Mouse (Mus musculus): ENCODE data around the gene Rpl7a. TPM values are rescaled to one million over a fixed set of nuclear protein-coding genes. Genes with fewer than 3 reads are reported as not detected.

The Rpl7a gene
- polyA plus RNA-seq, 1 experiment from 2014 or later: 594 TPM

- 72% methylated on average over 1 of the region's 1 CpGs for WGBS
- Histone ChIP-seq H3K4me3 (no peak overlapping the region), H3K4me2 (no peak overlapping the region), H3K27me3 (no peaks in the 10 kb centered on the region), H3K27ac (no peak overlapping the region), H3K9ac (no peak overlapping the region), H3K36me3 (0 out of 2 replicates have a peak, but pooled peaks cover 3% of the 10 kb centered on the region), H3K9me3 (no peaks in the 10 kb centered on the region), H3K4me1 (peaks cover 12% of the 10 kb centered on the region)
- ATAC-seq (ENCODE audit: insufficient number of reproducible peaks, low FRiP score, low TSS enrichment, low read depth): no peak
Observed at GRCm38 (mm10) chr2:26936425-26936824, 25.9 kb downstream of the Rpl7a start.

DNA sequence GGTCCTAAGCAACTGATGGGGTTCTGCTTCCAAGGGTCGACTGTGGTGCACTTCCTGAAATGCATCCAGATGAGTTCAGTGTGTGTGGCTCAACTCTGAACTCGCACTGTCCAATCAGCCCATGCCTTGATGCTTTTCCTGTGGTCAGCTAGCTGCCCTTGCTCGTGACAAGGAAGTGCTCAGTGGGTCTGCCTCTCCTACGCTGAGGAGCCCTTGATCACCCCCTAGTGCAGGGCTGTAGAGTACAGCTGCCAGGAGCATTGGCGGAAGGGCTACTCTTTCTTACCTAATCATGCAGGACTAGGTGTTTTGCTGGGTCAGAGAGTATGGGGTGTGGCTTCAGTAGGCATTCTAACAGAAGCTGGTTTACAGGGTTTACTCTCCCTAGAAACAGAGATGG, 31.0 kb downstream of the Rpl7a start:
- H3K4me3 ChIP-seq: no peak overlapping the region
- H3K36me3 ChIP-seq: no peaks in the 10 kb centered on the region
- 38% methylated on average over 5 of the region's 5 CpGs for WGBS
- H3K27me3 ChIP-seq: no peaks in the 10 kb centered on the region; the same call in 1 of the 2 replicates
- H3K4me2 ChIP-seq: no peak overlapping the region
- no peak overlapping the region for H3K9ac ChIP-seq
- ATAC-seq (ENCODE audit: insufficient number of reproducible peaks, low FRiP score, low TSS enrichment, low read depth): no peak
- no peaks in the 10 kb centered on the region for H3K4me1 ChIP-seq
- no peak overlapping the region for H3K27ac ChIP-seq
- no peaks in the 10 kb centered on the region for H3K9me3 ChIP-seq

DNA sequence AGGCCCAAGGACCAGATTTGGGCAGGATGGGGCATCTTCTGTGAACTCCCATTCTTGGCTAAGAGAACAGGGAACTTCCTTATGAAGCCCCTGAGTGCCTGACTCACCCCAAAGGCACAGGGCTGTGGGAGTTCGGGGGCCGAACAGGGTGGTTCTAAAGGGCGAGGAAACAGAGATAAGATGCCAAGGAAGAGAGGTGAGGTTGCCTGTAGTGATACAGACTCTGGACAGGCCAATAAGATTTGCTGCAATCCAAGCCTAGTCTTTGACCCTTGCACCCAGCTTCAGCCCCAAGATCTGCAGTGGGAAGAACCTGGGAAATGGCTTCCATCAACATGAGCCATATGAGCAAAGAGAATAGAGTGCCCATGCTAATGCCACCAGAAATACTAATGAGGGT, 32.7 kb downstream of the Rpl7a start:
- Histone ChIP-seq H3K27me3 (no peaks in the 10 kb centered on the region; the same call in 1 of the 2 replicates), H3K36me3 (0 out of 2 replicates have a peak, but pooled peaks cover 5% of the 10 kb centered on the region), H3K9ac (no peak overlapping the region), H3K9me3 (no peaks in the 10 kb centered on the region), H3K4me2 (no peak overlapping the region), H3K4me3 (no peak overlapping the region), H3K27ac (no peak overlapping the region), H3K4me1 (no peaks in the 10 kb centered on the region)
- no peak for ATAC-seq (ENCODE audit: insufficient number of reproducible peaks, low FRiP score, low TSS enrichment, low read depth)
- 88% methylated on average over 3 of the region's 3 CpGs for WGBS

DNA sequence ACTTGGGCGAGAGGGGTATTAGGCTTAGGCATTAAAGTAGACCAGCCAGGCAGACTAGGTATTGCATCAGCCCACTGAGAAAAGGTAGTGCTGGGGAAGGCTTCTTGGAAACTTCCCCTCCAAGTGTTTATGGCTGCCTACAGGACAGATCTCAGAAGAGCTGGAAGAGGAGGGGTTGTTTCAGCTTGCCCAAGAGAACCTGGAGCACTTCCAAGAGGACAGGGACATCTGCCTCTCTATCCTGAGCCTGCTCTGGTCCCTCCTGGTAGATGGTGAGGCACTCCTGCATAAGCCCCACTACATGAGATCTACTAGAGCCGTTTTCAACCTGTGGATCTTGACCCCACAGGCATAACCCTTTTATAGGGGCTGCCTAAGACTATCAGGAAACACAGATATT, 39.8 kb downstream of the Rpl7a start:
- Histone ChIP-seq H3K9ac (no peak overlapping the region), H3K4me3 (no peak overlapping the region), H3K4me2 (no peak overlapping the region), H3K9me3 (no peaks in the 10 kb centered on the region), H3K4me1 (no peaks in the 10 kb centered on the region), H3K27ac (no peak overlapping the region), H3K27me3 (no peaks in the 10 kb centered on the region), H3K36me3 (peaks cover 61% of the 10 kb centered on the region)
- no peak for ATAC-seq (ENCODE audit: insufficient number of reproducible peaks, low FRiP score, low TSS enrichment, low read depth)
- WGBS: 85% methylated on average over 2 of the region's 2 CpGs

DNA sequence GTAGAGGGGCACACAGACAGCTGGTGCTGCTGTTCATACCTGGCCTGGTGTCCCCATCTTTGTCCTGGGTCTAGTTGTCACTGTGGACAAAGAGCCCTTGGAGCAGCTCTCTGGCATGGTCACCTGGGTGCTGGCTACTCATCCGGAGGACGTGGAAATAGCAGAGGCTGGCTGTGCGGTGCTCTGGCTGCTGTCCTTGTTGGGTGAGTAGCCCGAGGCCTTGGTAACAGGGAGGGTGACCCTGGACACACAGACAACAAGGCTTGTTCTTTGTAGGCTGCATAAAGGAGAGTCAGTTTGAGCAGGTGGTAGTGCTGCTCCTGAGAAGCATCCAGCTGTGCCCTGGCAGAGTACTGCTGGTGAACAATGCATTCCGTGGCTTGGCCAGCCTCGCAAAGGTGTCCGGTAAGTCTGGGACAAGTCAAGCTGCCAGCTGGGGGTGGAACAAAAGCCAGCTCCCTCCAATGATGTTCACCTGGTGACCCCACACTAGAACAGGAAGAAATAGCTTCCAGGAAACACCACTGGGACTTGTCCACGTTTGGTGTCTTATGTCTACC, 40.9 kb downstream of the Rpl7a start:
- WGBS: 89% methylated on average over 8 of the region's 8 CpGs
- H3K27ac ChIP-seq: no peak overlapping the region
- H3K9me3 ChIP-seq: no peaks in the 10 kb centered on the region
- ATAC-seq (ENCODE audit: insufficient number of reproducible peaks, low FRiP score, low TSS enrichment, low read depth): no peak
- H3K36me3 ChIP-seq: peaks cover 71% of the 10 kb centered on the region
- H3K4me2 ChIP-seq: no peak overlapping the region
- no peak overlapping the region for H3K9ac ChIP-seq
- no peaks in the 10 kb centered on the region for H3K27me3 ChIP-seq
- H3K4me3 ChIP-seq: no peak overlapping the region
- no peaks in the 10 kb centered on the region for H3K4me1 ChIP-seq

- 92% methylated on average over 4 of the region's 4 CpGs for WGBS
- ATAC-seq (ENCODE audit: insufficient number of reproducible peaks, low FRiP score, low TSS enrichment, low read depth): no peak
- Histone ChIP-seq H3K9ac (no peak overlapping the region), H3K36me3 (peaks cover 73% of the 10 kb centered on the region), H3K4me3 (no peak overlapping the region), H3K9me3 (no peaks in the 10 kb centered on the region), H3K27ac (no peak overlapping the region), H3K4me1 (no peaks in the 10 kb centered on the region), H3K4me2 (no peak overlapping the region), H3K27me3 (no peaks in the 10 kb centered on the region)
Observed at GRCm38 (mm10) chr2:26952193-26952592, 41.6 kb downstream of the Rpl7a start.

GRCm38 (mm10) chr2:26952866-26953265, 42.3 kb downstream of the Rpl7a start:
- ATAC-seq (ENCODE audit: insufficient number of reproducible peaks, low FRiP score, low TSS enrichment, low read depth): no peak
- H3K27ac ChIP-seq: no peak overlapping the region
- H3K9ac ChIP-seq: no peak overlapping the region
- no peaks in the 10 kb centered on the region for H3K4me1 ChIP-seq
- 76% methylated on average over 8 of the region's 8 CpGs for WGBS
- no peak overlapping the region for H3K4me2 ChIP-seq
- no peaks in the 10 kb centered on the region for H3K9me3 ChIP-seq
- peaks cover 80% of the 10 kb centered on the region for H3K36me3 ChIP-seq
- H3K4me3 ChIP-seq: no peak overlapping the region
- no peaks in the 10 kb centered on the region for H3K27me3 ChIP-seq

DNA sequence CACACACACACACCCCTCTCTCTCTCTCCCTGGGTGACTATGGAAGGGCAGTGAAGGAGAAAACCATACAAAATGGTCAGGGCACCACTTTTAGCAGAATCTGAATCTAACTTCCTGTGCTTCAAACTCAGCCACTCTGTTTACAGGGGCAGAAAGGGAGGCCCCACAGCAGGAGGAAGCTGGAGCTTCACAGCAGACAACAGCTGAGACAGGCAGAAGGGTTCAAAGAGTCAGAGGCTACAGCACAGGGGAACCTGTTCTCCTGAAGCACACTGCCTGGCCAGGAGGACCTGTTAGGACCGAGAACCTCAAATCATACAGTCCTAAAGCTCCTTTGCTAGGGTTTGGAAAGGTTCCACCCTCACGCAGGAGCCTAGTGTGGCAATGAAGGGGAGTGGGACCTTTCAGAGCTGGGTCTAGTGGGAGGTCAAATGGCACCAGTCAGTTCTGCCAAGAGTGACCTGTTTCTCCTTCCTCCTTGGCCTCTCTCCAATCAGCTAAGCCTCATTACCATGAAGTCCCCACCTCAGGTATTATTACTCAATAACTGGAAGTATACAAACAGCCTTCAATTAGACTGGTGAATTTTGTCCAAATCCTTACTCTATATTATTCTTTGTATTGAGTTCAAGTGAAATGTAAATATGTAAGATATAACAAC, 44.3 kb downstream of the Rpl7a start:
- WGBS: 94% methylated on average over 2 of the region's 2 CpGs
- H3K4me1 ChIP-seq: no peaks in the 10 kb centered on the region
- H3K4me2 ChIP-seq: no peak overlapping the region
- H3K36me3 ChIP-seq: peaks cover 84% of the 10 kb centered on the region
- no peak overlapping the region for H3K9ac ChIP-seq
- H3K27ac ChIP-seq: no peak overlapping the region
- no peak overlapping the region for H3K4me3 ChIP-seq
- ATAC-seq (ENCODE audit: insufficient number of reproducible peaks, low FRiP score, low TSS enrichment, low read depth): no peak
- H3K27me3 ChIP-seq: no peaks in the 10 kb centered on the region
- no peaks in the 10 kb centered on the region for H3K9me3 ChIP-seq

DNA sequence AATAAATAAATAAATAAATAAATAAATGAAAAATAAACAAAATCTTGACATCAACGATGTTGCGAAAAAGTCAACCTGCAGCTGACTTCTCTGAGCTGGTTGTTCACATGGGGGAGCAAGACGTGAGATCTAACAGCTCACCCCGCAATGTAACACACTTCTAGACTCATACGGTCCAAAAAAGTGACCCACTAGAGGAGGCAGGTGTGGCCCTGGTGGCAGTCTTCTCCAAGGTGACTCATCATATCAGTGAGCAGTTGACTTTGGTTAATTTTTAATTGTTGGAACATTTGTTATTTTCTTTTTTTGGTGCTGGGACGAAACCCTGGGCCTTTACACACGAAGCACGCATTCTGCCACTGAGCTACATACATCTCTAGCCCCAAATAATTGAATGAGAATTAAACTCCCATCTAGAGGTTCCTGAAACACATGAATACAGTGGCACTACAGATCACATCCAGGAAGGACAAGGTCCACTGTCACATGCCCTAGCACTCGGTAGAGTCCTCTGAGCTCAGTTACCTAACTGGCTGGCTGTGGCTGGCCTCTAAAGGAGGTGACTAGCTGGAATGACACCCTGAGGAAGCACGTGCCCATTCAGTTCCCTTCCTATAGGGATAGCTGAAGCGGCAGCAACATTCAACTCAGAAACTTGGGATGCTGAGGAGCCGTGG, 46.4 kb downstream of the Rpl7a start:
- peaks cover 3% of the 10 kb centered on the region; the same call in 1 of the 2 replicates for H3K4me1 ChIP-seq
- no peaks in the 10 kb centered on the region for H3K27me3 ChIP-seq
- H3K9me3 ChIP-seq: no peaks in the 10 kb centered on the region
- no peak overlapping the region for H3K9ac ChIP-seq
- no peak overlapping the region for H3K27ac ChIP-seq
- H3K4me3 ChIP-seq: no peak overlapping the region
- H3K36me3 ChIP-seq: peaks cover 89% of the 10 kb centered on the region
- WGBS: 95% methylated on average over 12 of the region's 12 CpGs
- H3K4me2 ChIP-seq: no peak overlapping the region
- no peak for ATAC-seq (ENCODE audit: insufficient number of reproducible peaks, low FRiP score, low TSS enrichment, low read depth)

DNA sequence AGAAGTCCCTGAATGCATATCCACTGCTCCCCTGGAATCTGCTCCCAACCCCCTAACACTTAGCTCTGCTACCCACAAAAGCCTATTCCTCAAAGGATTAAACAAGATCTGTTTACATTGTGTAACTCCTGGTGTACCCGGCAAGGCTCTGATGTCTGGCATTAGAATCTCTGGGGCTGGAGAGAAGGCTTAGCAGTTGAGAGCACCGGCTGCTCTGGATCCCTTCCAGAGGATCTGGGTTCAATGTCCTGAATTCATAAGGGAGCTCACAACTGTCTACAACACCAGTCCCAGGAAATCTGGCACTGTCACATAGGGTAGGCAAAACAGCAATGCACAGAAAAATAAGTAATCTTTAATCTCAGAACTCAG, 46.9 kb downstream of the Rpl7a start:
- WGBS: 79% methylated on average over 2 of the region's 2 CpGs
- no peaks in the 10 kb centered on the region for H3K27me3 ChIP-seq
- peaks cover 89% of the 10 kb centered on the region for H3K36me3 ChIP-seq
- H3K4me3 ChIP-seq: no peak overlapping the region
- no peak overlapping the region for H3K27ac ChIP-seq
- H3K4me1 ChIP-seq: peaks cover 7% of the 10 kb centered on the region; the same call in 1 of the 2 replicates
- no peak for ATAC-seq (ENCODE audit: insufficient number of reproducible peaks, low FRiP score, low TSS enrichment, low read depth)
- H3K9me3 ChIP-seq: no peaks in the 10 kb centered on the region
- no peak overlapping the region for H3K9ac ChIP-seq
- H3K4me2 ChIP-seq: no peak overlapping the region

- Histone ChIP-seq H3K27me3 (no peaks in the 10 kb centered on the region), H3K9me3 (no peaks in the 10 kb centered on the region), H3K9ac (no peak overlapping the region), H3K36me3 (peaks cover 61% of the 10 kb centered on the region), H3K4me1 (peaks cover 20% of the 10 kb centered on the region), H3K4me3 (no peak overlapping the region), H3K27ac (no peak overlapping the region), H3K4me2 (no peak overlapping the region)
- WGBS: 78% methylated on average over 4 of the region's 4 CpGs
- ATAC-seq (ENCODE audit: insufficient number of reproducible peaks, low FRiP score, low TSS enrichment, low read depth): no peak
Observed at GRCm38 (mm10) chr2:26960756-26961155, 50.2 kb downstream of the Rpl7a start.
